Mouse (Mus musculus) kidney, adult 2 months (tissue): ENCODE data around the gene Ovca2. TPM values are rescaled to one million over a fixed set of nuclear protein-coding genes. Genes with fewer than 3 reads are reported as not detected.

Source experiments
- DNase-seq: peaks from one replicate; pipeline ENCODE4 v3.0.0; 2021
- H3K27ac ChIP-seq: fragments of 200-500 bp; 2 replicates; pipeline ENCODE4 v1.5.1; 2012; ENCODE audit warnings: low read depth, low read length, control low read depth, inconsistent platforms; ENCODE audit not compliant: insufficient read depth
- H3K27me3 ChIP-seq: fragments of 200-500 bp; replicated peaks from 2 replicates; pipeline ENCODE4 v1.6.1; 2012; ENCODE audit warnings: mild to moderate bottlenecking, moderate library complexity, low read length, inconsistent platforms; ENCODE audit not compliant: control insufficient read depth, insufficient read depth
- H3K36me3 ChIP-seq: fragments of 200-500 bp; 2 replicates; pipeline ENCODE4 v1.6.1; 2012; ENCODE audit warnings: mild to moderate bottlenecking, moderate library complexity, low read length, inconsistent platforms; ENCODE audit not compliant: control insufficient read depth, insufficient read depth
- H3K4me1 ChIP-seq: fragments of 200-500 bp; 2 replicates; pipeline ENCODE4 v1.6.1; 2011; ENCODE audit warnings: low read length; ENCODE audit not compliant: control insufficient read depth, insufficient read depth
- H3K4me3 ChIP-seq: fragments of 200-500 bp; 2 replicates; pipeline ENCODE4 v1.5.1; 2011; ENCODE audit warnings: mild to moderate bottlenecking, low read depth, low read length, control low read depth; ENCODE audit not compliant: insufficient read depth
- CTCF ChIP-seq: fragments of 200-500 bp; conservative IDR thresholded peaks from 2 replicates; pipeline ENCODE4 v1.5.1; 2011; ENCODE audit warnings: low read depth, mild to moderate bottlenecking, control low read depth, low read length, moderate library complexity, mixed read lengths; ENCODE audit not compliant: insufficient read depth, insufficient read length
- POLR2A ChIP-seq: fragments of 200-500 bp; IDR thresholded peaks from one replicate; pipeline ENCODE4 v1.6.1; 2011; ENCODE audit warnings: low read depth, low read length, control low read depth
- WGBS: fragments of 180-500 bp; shearing (Covaris S2); methylation state at CpG from one replicate; pipeline ENCODE4 v1.1.7; 2018; 5-methylcytosine and 5-hydroxymethylcytosine counted together
- polyA plus RNA-seq: library from polyadenylated mRNA; depleted of rRNA; stranded (reverse); fragments of >200 nt; gene quantifications from 2 replicates; pipeline ENCODE4 v1.2.3, GENCODE M21; 2012

The Ovca2 gene
- polyA plus RNA-seq, 1 experiment = 33.7 TPM

GRCm38 (mm10) chr11:75194850-75195461, 16.3 kb upstream of the Ovca2 start:
- no peak for TF ChIP-seq POLR2A
- 0 out of 2 replicates have a peak, but pooled peaks have one; percentile 20 for TF ChIP-seq CTCF
- WGBS = 2% methylated on average over 39 of the region's 39 CpGs
- H3K4me1 ChIP-seq = peaks cover 5% of the 10 kb centered on the region; the same call in 1 of the 2 replicates
- H3K4me3 ChIP-seq = peak overlapping the region; percentile 54
- peak; percentile 67 for DNase-seq
- no peaks in the 10 kb centered on the region for H3K27me3 ChIP-seq
- no peak overlapping the region for H3K27ac ChIP-seq
- no peaks in the 10 kb centered on the region for H3K36me3 ChIP-seq

- no peaks in the 10 kb centered on the region for H3K36me3 ChIP-seq
- no peak overlapping the region for H3K27ac ChIP-seq
- peak; percentile 59 for DNase-seq
- H3K4me1 ChIP-seq = peaks cover 5% of the 10 kb centered on the region; the same call in 1 of the 2 replicates
- under 1% methylated on average over 52 of the region's 52 CpGs for WGBS
- H3K27me3 ChIP-seq = no peaks in the 10 kb centered on the region
- no peak for TF ChIP-seq CTCF
- TF ChIP-seq POLR2A = no peak
- H3K4me3 ChIP-seq = peak overlapping the region; percentile 54
Observed at GRCm38 (mm10) chr11:75194121-75194849, 15.7 kb upstream of the Ovca2 start.

- 2% methylated on average over 81 of the region's 84 CpGs for WGBS
- H3K4me3 ChIP-seq = peak within 1 kb of the TSS; percentile 54
- peaks cover 5% of the 10 kb centered on the region; the same call in 1 of the 2 replicates for H3K4me1 ChIP-seq
- no peaks in the 10 kb centered on the region for H3K36me3 ChIP-seq
- peak; percentile 85 for DNase-seq
- TF ChIP-seq POLR2A (no peak), CTCF (no peak)
- peak within 1 kb of the TSS; percentile 44; the same call in 1 of the 2 replicates for H3K27ac ChIP-seq
- no peaks in the 10 kb centered on the region for H3K27me3 ChIP-seq
Observed at GRCm38 (mm10) chr11:75193256-75194071, 14.8 kb upstream of the Ovca2 start, which contains the start of gene Rtn4rl1. Gene Rtn4rl1 (plus strand): TSS chr11:75193783.

DNA sequence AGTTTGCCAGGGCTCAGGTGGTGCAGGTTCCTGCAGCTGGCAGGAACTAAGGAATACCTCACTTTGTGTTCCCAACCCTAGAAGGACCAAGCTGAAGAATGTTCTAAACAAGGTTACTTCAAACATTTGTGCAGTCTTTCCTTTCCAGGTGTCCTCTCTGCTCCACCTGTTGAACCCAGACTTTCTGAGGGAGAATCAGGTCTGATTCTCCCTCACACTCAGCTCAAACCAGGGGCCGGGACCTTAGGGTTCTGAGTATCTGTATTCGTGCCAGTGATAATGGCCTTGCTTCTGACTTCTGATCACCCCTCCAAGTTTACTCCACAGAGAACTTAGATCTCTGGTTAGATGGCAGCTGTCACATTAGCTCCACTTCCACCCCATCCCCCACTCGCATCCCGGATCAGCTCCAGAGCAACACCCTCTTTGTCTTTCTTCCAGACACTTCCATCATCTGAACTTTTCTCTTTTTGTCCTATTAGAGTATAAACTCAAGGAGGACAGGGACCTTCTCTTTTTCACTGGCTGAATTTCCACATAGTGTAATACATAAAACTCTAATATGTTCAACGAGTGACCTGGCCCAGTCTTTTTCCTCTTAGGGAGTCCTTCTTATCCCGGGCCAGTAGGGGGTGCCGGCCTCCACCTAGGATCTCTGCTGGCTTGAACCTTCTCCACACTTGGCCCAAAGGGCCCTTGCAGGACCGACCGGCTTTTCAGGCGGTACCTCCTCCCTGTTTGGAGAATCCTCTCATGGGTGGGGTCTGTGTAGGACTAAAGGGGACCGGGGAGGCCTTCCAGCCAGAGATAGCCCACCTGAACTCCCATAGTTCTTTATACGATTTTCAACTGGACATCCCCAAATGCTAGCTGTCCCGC, 13.9 kb upstream of the Ovca2 start:
- DNase-seq = peak; percentile 91
- Histone ChIP-seq H3K27me3 (no peaks in the 10 kb centered on the region), H3K27ac (no peak overlapping the region), H3K4me1 (peaks cover 5% of the 10 kb centered on the region; the same call in 1 of the 2 replicates), H3K4me3 (peak overlapping the region; percentile 54), H3K36me3 (no peaks in the 10 kb centered on the region)
- WGBS = 26% methylated on average over 13 of the region's 13 CpGs
- TF ChIP-seq POLR2A = no peak
- TF ChIP-seq CTCF = peak; percentile 84

GRCm38 (mm10) chr11:75191841-75192240, 13.2 kb upstream of the Ovca2 start:
- DNase-seq = no peak
- TF ChIP-seq CTCF = no peak
- no peak for TF ChIP-seq POLR2A
- Histone ChIP-seq H3K4me3 (no peak overlapping the region), H3K27me3 (no peaks in the 10 kb centered on the region), H3K27ac (no peak overlapping the region), H3K36me3 (no peaks in the 10 kb centered on the region), H3K4me1 (peaks cover 5% of the 10 kb centered on the region; the same call in 1 of the 2 replicates)
- 75% methylated on average over 6 of the region's 6 CpGs for WGBS

- Histone ChIP-seq H3K4me1 (peaks cover 5% of the 10 kb centered on the region; the same call in 1 of the 2 replicates), H3K36me3 (no peaks in the 10 kb centered on the region), H3K27ac (no peak within 1 kb of the TSS), H3K27me3 (no peaks in the 10 kb centered on the region), H3K4me3 (peak within 1 kb of the TSS; percentile 96)
- TF ChIP-seq POLR2A (no peak), CTCF (no peak)
- WGBS = 55% methylated on average over 5 of the region's 5 CpGs
- DNase-seq = no peak
Observed at GRCm38 (mm10) chr11:75190905-75191441, 12.3 kb upstream of the Ovca2 start, which contains the start of gene Dph1. Gene Dph1 (minus strand): TSS chr11:75191241.
